Mouse (Mus musculus) forebrain, embryonic 11.5 days (tissue): ENCODE data around the gene Lonp2. TPM values are rescaled to one million over a fixed set of nuclear protein-coding genes. Genes with fewer than 3 reads are reported as not detected.

Experiments
- ATAC-seq: fragments of 200-750 bp; cut with Nextera tagmentation; replicated peaks from 2 replicates; pipeline ENCODE4 v1.8.0; 2017; ENCODE audit warnings: moderate TSS enrichment; ENCODE audit not compliant: low FRiP score
- DNase-seq: peaks from one replicate; pipeline ENCODE4 v3.0.0-alpha.2; 2017; ENCODE audit warnings: low spot score
- H3K27ac ChIP-seq: fragments of 300-500 bp; sonication (generic); 2 replicates; pipeline ENCODE4 v1.5.1; 2014; ENCODE audit warnings: low read depth, low read length
- H3K27me3 ChIP-seq: fragments of 300-500 bp; sonication (generic); 2 replicates; pipeline ENCODE4 v1.6.1; 2014; ENCODE audit warnings: mild to moderate bottlenecking, low read length, mixed read lengths; ENCODE audit not compliant: control insufficient read depth, insufficient read depth
- H3K36me3 ChIP-seq: fragments of 300-500 bp; sonication (generic); 2 replicates; pipeline ENCODE4 v1.6.1; 2014; ENCODE audit warnings: mild to moderate bottlenecking, low read length, moderate library complexity, mixed read lengths; ENCODE audit not compliant: control insufficient read depth, insufficient read depth
- H3K4me1 ChIP-seq: fragments of 300-500 bp; sonication (generic); replicated peaks from 2 replicates; pipeline ENCODE4 v1.6.1; 2014; ENCODE audit warnings: low read length, mixed read lengths; ENCODE audit not compliant: control insufficient read depth, insufficient read depth
- H3K4me2 ChIP-seq: fragments of 300-500 bp; sonication (generic); 2 replicates; pipeline ENCODE4 v1.6.1; 2014; ENCODE audit warnings: low read depth, mild to moderate bottlenecking, low read length, moderate library complexity, mixed read lengths; ENCODE audit not compliant: severe bottlenecking
- H3K4me3 ChIP-seq: fragments of 300-500 bp; sonication (generic); 2 replicates; pipeline ENCODE4 v1.5.1; 2014; ENCODE audit warnings: low read depth, low read length
- H3K9ac ChIP-seq: fragments of 300-500 bp; sonication (generic); 2 replicates; pipeline ENCODE4 v1.6.1; 2014; ENCODE audit warnings: low read length
- H3K9me3 ChIP-seq: fragments of 300-500 bp; sonication (generic); 2 replicates; pipeline ENCODE4 v1.6.1; 2016; ENCODE audit warnings: low read length, mixed read lengths; ENCODE audit not compliant: control insufficient read depth
- WGBS: fragments of 180-500 bp; shearing (Covaris S2); extraction: QIAGEN DNeasy Blood & Tissue Kit; methylation state at CpG from one replicate; pipeline ENCODE4 v1.1.7; 2014; 5-methylcytosine and 5-hydroxymethylcytosine counted together
- polyA plus RNA-seq: library from polyadenylated mRNA; unstranded; fragments of >200 nt; fragmentation: Nextera tagmentation; extraction: Ambion mirVana; gene quantifications from 2 replicates; pipeline ENCODE4 v1.2.1, GENCODE M21; 2014

Gene Lonp2
- polyA plus RNA-seq, 1 experiment from 2014 or later: 57.1 TPM

GRCm38 (mm10) chr8:86638981-86639380 is 15.1 kb downstream of the Lonp2 start:
- Histone ChIP-seq H3K27ac (no peak overlapping the region), H3K27me3 (no peaks in the 10 kb centered on the region), H3K4me3 (no peak overlapping the region), H3K4me2 (no peak overlapping the region), H3K9me3 (no peaks in the 10 kb centered on the region), H3K9ac (no peak overlapping the region), H3K36me3 (no peaks in the 10 kb centered on the region; the same call in 1 of the 2 replicates), H3K4me1 (no peaks in the 10 kb centered on the region)
- DNase-seq (no peak), ATAC-seq (no peak)
- 88% methylated on average over 4 of the region's 4 CpGs for WGBS

DNA sequence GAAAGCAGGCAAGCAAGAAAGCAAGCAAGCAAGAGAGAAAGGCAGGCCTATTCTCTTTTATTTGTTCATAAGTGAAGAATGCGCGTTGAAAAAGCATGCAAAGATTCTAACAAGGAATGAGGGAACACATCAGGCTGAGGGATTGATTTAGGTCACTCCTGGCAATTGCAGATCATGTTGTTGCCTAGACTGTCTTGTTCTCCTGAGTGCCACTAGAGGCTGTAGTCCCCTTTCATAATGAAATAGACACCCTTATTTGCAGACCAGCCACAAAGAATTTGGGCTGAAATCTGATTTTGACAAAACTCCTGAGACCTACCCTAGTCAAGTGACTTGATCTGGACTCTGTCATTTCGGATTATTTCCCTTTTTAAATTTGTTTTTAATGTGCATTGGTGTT is 18.8 kb downstream of the Lonp2 start:
- Histone ChIP-seq H3K27ac (no peak overlapping the region), H3K4me2 (no peak overlapping the region), H3K36me3 (no peaks in the 10 kb centered on the region; the same call in 1 of the 2 replicates), H3K27me3 (no peaks in the 10 kb centered on the region), H3K9ac (no peak overlapping the region), H3K9me3 (no peaks in the 10 kb centered on the region), H3K4me1 (no peaks in the 10 kb centered on the region), H3K4me3 (no peak overlapping the region)
- ATAC-seq (no peak), DNase-seq (no peak)
- 85% methylated on average over 3 of the region's 3 CpGs for WGBS

DNA sequence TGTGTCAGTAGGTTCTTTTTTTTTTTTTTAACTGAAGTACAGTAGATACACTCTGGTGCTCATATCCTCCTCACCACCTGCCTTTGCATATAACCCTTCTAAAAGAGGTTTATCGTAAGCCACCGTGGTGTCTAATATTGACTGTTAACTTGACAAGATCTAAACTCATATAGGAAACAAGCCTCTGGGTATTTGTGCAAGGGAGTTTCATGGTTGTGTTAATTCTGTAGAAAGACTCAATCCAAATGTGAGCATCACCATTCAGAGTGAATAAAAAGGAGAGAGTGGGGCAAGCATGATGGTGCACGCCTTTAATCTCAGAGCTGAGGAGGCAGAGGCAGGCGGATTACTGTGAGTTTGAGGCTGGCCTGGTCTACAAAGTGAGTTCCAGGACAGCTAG is 20.8 kb downstream of the Lonp2 start:
- ATAC-seq (no peak), DNase-seq (no peak)
- no peaks in the 10 kb centered on the region for H3K4me1 ChIP-seq

GRCm38 (mm10) chr8:86647771-86648170 is 23.9 kb downstream of the Lonp2 start:
- Histone ChIP-seq H3K4me2 (no peak overlapping the region), H3K4me3 (no peak overlapping the region), H3K9ac (no peak overlapping the region), H3K27ac (no peak overlapping the region), H3K36me3 (no peaks in the 10 kb centered on the region), H3K9me3 (no peaks in the 10 kb centered on the region), H3K4me1 (no peaks in the 10 kb centered on the region), H3K27me3 (no peaks in the 10 kb centered on the region)
- ATAC-seq (no peak), DNase-seq (no peak)
- WGBS: 96% methylated on average over 3 of the region's 3 CpGs

More for the DNA sequence above, 20.8 kb downstream of the Lonp2 start:
- H3K9me3 ChIP-seq: no peaks in the 10 kb centered on the region
- H3K4me2 ChIP-seq: no peak overlapping the region
- H3K4me3 ChIP-seq: no peak overlapping the region
- no peaks in the 10 kb centered on the region; the same call in 1 of the 2 replicates for H3K36me3 ChIP-seq
- H3K9ac ChIP-seq: no peak overlapping the region
- 92% methylated on average over 4 of the region's 4 CpGs for WGBS
- no peaks in the 10 kb centered on the region for H3K27me3 ChIP-seq
- H3K27ac ChIP-seq: no peak overlapping the region

GRCm38 (mm10) chr8:86651416-86651815 is 27.6 kb downstream of the Lonp2 start:
- Histone ChIP-seq H3K4me2 (no peak overlapping the region), H3K9me3 (no peaks in the 10 kb centered on the region), H3K27me3 (no peaks in the 10 kb centered on the region), H3K9ac (no peak overlapping the region), H3K36me3 (no peaks in the 10 kb centered on the region), H3K4me1 (no peaks in the 10 kb centered on the region), H3K4me3 (no peak overlapping the region), H3K27ac (no peak overlapping the region)
- ATAC-seq (no peak), DNase-seq (no peak)
- 83% methylated on average over 5 of the region's 5 CpGs for WGBS

DNA sequence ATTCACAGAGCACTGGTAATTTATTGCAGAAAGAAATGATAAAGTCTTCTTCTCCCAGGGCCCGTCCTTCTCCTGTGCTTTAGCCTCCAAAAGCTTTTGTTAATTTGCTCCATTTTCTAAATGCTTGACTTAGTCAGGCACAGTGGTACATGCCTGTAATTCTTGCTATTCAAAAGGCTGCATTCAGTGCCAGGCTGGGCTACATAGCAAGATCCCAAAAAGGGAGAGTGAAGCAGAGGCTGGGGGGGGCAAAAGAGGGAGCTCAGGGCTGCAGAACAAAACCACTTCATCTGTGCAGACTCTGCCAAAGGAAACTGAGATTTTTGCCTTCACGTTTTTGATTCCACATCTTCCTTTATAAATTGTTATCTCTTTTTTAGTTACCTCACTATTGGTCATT is 28.7 kb downstream of the Lonp2 start:
- no peak for ATAC-seq

GRCm38 (mm10) chr8:86654578-86654977 is 30.7 kb downstream of the Lonp2 start:
- Histone ChIP-seq H3K27ac (no peak overlapping the region), H3K27me3 (no peaks in the 10 kb centered on the region), H3K4me3 (no peak overlapping the region), H3K9me3 (no peaks in the 10 kb centered on the region), H3K4me2 (no peak overlapping the region), H3K9ac (no peak overlapping the region), H3K36me3 (no peaks in the 10 kb centered on the region), H3K4me1 (no peaks in the 10 kb centered on the region)
- no peak for ATAC-seq
- 83% methylated on average over 1 of the region's 1 CpGs for WGBS
- DNase-seq: no peak

More for the DNA sequence above, 28.7 kb downstream of the Lonp2 start:
- WGBS: 76% methylated on average over 2 of the region's 2 CpGs
- Histone ChIP-seq H3K4me3 (no peak overlapping the region), H3K4me1 (no peaks in the 10 kb centered on the region), H3K27me3 (no peaks in the 10 kb centered on the region), H3K4me2 (no peak overlapping the region), H3K9ac (no peak overlapping the region), H3K27ac (no peak overlapping the region), H3K36me3 (no peaks in the 10 kb centered on the region), H3K9me3 (no peaks in the 10 kb centered on the region)
- no peak for DNase-seq

- no peak overlapping the region for H3K4me3 ChIP-seq
- H3K27ac ChIP-seq: no peak overlapping the region
- DNase-seq: no peak
- no peaks in the 10 kb centered on the region for H3K27me3 ChIP-seq
- no peak for ATAC-seq
- H3K36me3 ChIP-seq: no peaks in the 10 kb centered on the region; the same call in 1 of the 2 replicates
- H3K4me2 ChIP-seq: no peak overlapping the region
- H3K9ac ChIP-seq: no peak overlapping the region
- no peaks in the 10 kb centered on the region for H3K4me1 ChIP-seq
- no peaks in the 10 kb centered on the region for H3K9me3 ChIP-seq
These were observed 44.9 kb downstream of the Lonp2 start for GRCm38 (mm10) chr8:86668750-86669149.

DNA sequence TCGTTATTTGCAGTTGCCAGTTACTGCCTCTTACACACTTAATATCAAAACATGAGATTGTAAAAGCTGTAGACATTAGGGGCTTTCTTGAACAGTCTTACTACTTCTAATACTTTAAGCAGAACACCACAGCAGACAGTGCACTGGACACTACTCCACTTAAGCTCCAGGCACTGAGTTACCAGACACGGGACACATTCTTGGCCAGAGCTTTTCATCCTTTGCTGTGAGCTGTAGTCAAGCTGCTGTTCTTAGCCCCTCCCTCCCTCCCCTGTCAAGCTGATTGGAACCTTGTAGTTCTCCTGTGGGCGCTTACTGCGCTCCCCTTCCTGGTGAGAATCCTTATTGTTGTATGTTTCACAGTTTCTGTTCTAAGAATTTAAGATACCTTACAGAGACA is 45.4 kb downstream of the Lonp2 start:
- Histone ChIP-seq H3K4me1 (no peaks in the 10 kb centered on the region), H3K27me3 (no peaks in the 10 kb centered on the region), H3K36me3 (no peaks in the 10 kb centered on the region; the same call in 1 of the 2 replicates), H3K4me3 (no peak overlapping the region), H3K9ac (no peak overlapping the region), H3K9me3 (no peaks in the 10 kb centered on the region), H3K4me2 (no peak overlapping the region), H3K27ac (no peak overlapping the region)
- WGBS: 85% methylated on average over 4 of the region's 4 CpGs
- no peak for ATAC-seq
- no peak for DNase-seq
